ENCODE assay signal across 1 mouse cellular context in the genomic region with DNA sequence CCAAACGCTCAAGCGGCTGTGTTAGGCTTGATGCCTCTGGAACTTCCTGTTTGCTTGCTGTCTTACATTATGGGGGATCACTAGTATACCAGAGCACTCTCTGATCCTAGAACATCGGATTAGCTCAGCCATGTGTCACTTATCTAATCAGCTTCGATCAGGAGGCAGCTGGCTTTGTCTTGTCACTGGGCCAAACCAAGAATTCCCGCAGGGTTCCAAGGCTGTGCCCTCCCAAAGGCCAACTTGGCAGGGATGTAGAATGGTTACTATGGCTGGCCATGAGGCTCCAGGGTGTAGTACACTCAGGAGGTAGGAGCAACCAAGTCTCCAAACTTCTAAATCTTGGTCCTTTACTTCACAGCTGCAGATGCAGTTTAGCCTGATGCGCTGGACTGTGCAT.
TF ChIP-seq lines count a peak whose summit lies in the region.

No protein-coding gene starts in this region.

TF ChIP-seq in MEL, 35 proteins besides CTCF, POLR2A, EP300 and RAD21:
- TF ChIP-seq MAX (IDR thresholded peaks at IDR 0.05; ENCODE audit: low read length) (peak; percentile 59; the same call in 1 of the 2 replicates), ETS1 (IDR thresholded peaks at IDR 0.05; ENCODE audit: low read depth, low read length) (peak; percentile 52; the same call in 1 of the 2 replicates), HCFC1 (IDR thresholded peaks at IDR 0.05; ENCODE audit: low read depth, low read length) (no peak), GATA1 (IDR thresholded peaks at IDR 0.05; ENCODE audit: low read depth, low read length) (peak; percentile 52), NELFE (IDR thresholded peaks at IDR 0.05; ENCODE audit: low read depth, low read length) (peak; percentile 14; the same call in 1 of the 2 replicates), MAZ (IDR thresholded peaks at IDR 0.05; ENCODE audit: low read depth, low read length) (no peak), MYC (IDR thresholded peaks at IDR 0.05; ENCODE audit: low read depth, low read length) (0 out of 2 replicates have a peak, but pooled peaks have one; percentile 26), ELF1 (IDR thresholded peaks at IDR 0.05; ENCODE audit: low read depth, low read length) (peak; percentile 28; the same call in 1 of the 2 replicates)
